ENCODE assay signal across 11 mouse cellular contexts in genomic region chr19:46620016-46620808, GRCm38 (mm10). TPM values are rescaled to one million over a fixed set of nuclear protein-coding genes. Genes with fewer than 3 reads are reported as not detected.
A peak's percentile ranks its signal among the peaks of the same experiment; 100 is the strongest.
DNase-seq lines count a peak whose midpoint lies in the region; ATAC-seq and TF ChIP-seq lines count a peak whose summit lies in the region.
"Had no signal": no experiment of that assay in that cellular context is flagged by ENCODE, and none has a peak within 500 bp of the region (broad histone marks: within the 10 kb centered on the region; RNA-seq: fewer than 3 reads in every experiment).

No protein-coding gene starts in this region.

- no peak overlapping the region for H3K4me3 ChIP-seq in heart, embryonic 13.5 days
- H3K4me3 ChIP-seq in heart, postnatal 0 days (ENCODE audit: low read depth, low read length) = no peak overlapping the region

- no peak for DNase-seq in heart, postnatal 4 days
- DNase-seq in thymus, postnatal 0 days (ENCODE audit: low spot score) = peak; percentile 73
- no peak for DNase-seq in thymus, adult 18-20 months
- peak; percentile 53 for DNase-seq in heart, postnatal 0 days (ENCODE audit: low spot score)
- DNase-seq in telencephalon, adult 2 months (ENCODE audit: low read depth, low spot score) = peak; percentile 79
- DNase-seq in gastrocnemius, adult 18-20 months (ENCODE audit: low spot score) = no peak
- no peak for DNase-seq in kidney, adult 9 months

- TF ChIP-seq CTCF in heart, postnatal 0 days (IDR thresholded peaks at IDR 0.05; ENCODE audit: low read depth) = no peak

- ATAC-seq in heart, embryonic 13.5 days (ENCODE audit: extremely low read depth, insufficient number of reproducible peaks, low FRiP score, low TSS enrichment) = no peak
- no peak for ATAC-seq in heart, postnatal 0 days (ENCODE audit: insufficient read depth, low read depth)
- ATAC-seq: hindbrain, embryonic 16.5 days had no signal

- peak overlapping the region; percentile 42 for H3K4me2 ChIP-seq in heart, embryonic 13.5 days
- peak overlapping the region; percentile 4; the same call in 1 of the 2 replicates for H3K4me2 ChIP-seq in heart, postnatal 0 days (ENCODE audit: low read depth, low read length)

- no peak for TF ChIP-seq EP300 in heart, postnatal 0 days (IDR thresholded peaks at IDR 0.05; ENCODE audit: low read depth)

- H3K9me3 ChIP-seq in heart, embryonic 13.5 days = no peaks in the 10 kb centered on the region
- H3K9me3 ChIP-seq in heart, postnatal 0 days (replicated peaks; ENCODE audit: control insufficient read depth, low read length) = no peaks in the 10 kb centered on the region

- H3K4me1 ChIP-seq in heart, embryonic 13.5 days = peaks cover 98% of the 10 kb centered on the region
- H3K4me1 ChIP-seq in heart, postnatal 0 days (ENCODE audit: control insufficient read depth, insufficient read depth) = peaks cover 79% of the 10 kb centered on the region

- H3K36me3 ChIP-seq in heart, embryonic 13.5 days = peaks cover 6% of the 10 kb centered on the region
- H3K36me3 ChIP-seq in heart, postnatal 0 days (replicated peaks; ENCODE audit: control insufficient read depth, insufficient read depth, low read length) = no peaks in the 10 kb centered on the region

- H3K27ac ChIP-seq in heart, embryonic 13.5 days (replicated peaks) = peak overlapping the region; percentile 98
- H3K27ac ChIP-seq in heart, postnatal 0 days (ENCODE audit: low read depth) = peak overlapping the region; percentile 74
- H3K27ac ChIP-seq: macrophage had no signal

- WGBS in heart, embryonic 13.5 days = 41% methylated on average over 14 of the region's 14 CpGs
- WGBS in heart, postnatal 0 days = 30% methylated on average over 14 of the region's 14 CpGs

- H3K9ac ChIP-seq in heart, embryonic 13.5 days = peak overlapping the region; percentile 37
- 0 out of 2 replicates have a peak overlapping the region, but pooled peaks have one; percentile 0 for H3K9ac ChIP-seq in heart, postnatal 0 days (replicated peaks; ENCODE audit: low read depth, low read length)

- H3K27me3 ChIP-seq in heart, embryonic 13.5 days (replicated peaks) = no peaks in the 10 kb centered on the region
- no peaks in the 10 kb centered on the region for H3K27me3 ChIP-seq in heart, postnatal 0 days (ENCODE audit: control insufficient read depth, insufficient read depth, low read length)

RNA-seq across cellular contexts. Expression of gene Wbp1l, which starts 21.3 kb away (rescaled TPM):
- polyA plus RNA-seq in heart, embryonic 13.5 days (2015; fragmentation: Nextera tagmentation; extraction: Ambion mirVana) = 41.6 and 42.0 TPM in 2 replicates
- 10 to 100 TPM; 60.5 to 61.2 TPM for total RNA-seq in heart, postnatal 4 days (2021)
- 29.9 and 37.8 TPM in 2 replicates for polyA plus RNA-seq in thymus, postnatal 0 days (2015; fragmentation: Nextera tagmentation; extraction: Ambion mirVana)
- 72.8 and 89.7 TPM in 2 replicates for total RNA-seq in heart, postnatal 0 days (2014; rRNA removed; ENCODE audit: low replicate concordance)
- 34.4 and 36.4 TPM in 2 replicates for polyA plus RNA-seq in heart, postnatal 0 days (2015; fragmentation: Nextera tagmentation; extraction: Ambion mirVana)
- 100 to 1,000 TPM in 1 of 2 experiments, 10 to 100 TPM in 1; 66.2 to 116 TPM for total RNA-seq in gastrocnemius, adult 18-20 months (2021)

RNA-seq across cellular contexts. Expression of gene Sfxn2, which starts 47.0 kb away (rescaled TPM):
- polyA plus RNA-seq in heart, embryonic 13.5 days (2015; fragmentation: Nextera tagmentation; extraction: Ambion mirVana) = 8.1 and 9.1 TPM in 2 replicates
- total RNA-seq in heart, postnatal 4 days (2021) = 1 to 10 TPM; 4.6 to 6.4 TPM
- 13.9 and 16.9 TPM in 2 replicates for polyA plus RNA-seq in thymus, postnatal 0 days (2015; fragmentation: Nextera tagmentation; extraction: Ambion mirVana)
- 4.2 and 5.9 TPM in 2 replicates for total RNA-seq in heart, postnatal 0 days (2014; rRNA removed; ENCODE audit: low replicate concordance)
- polyA plus RNA-seq in heart, postnatal 0 days (2015; fragmentation: Nextera tagmentation; extraction: Ambion mirVana) = 4.6 and 5.1 TPM in 2 replicates
- 1 to 10 TPM; 2.2 to 3.8 TPM for total RNA-seq in gastrocnemius, adult 18-20 months (2021)

RNA-seq across cellular contexts. Expression of gene Arl3, which starts 47.2 kb away (rescaled TPM):
- polyA plus RNA-seq in heart, embryonic 13.5 days (2015; fragmentation: Nextera tagmentation; extraction: Ambion mirVana) = 82.1 and 97.1 TPM in 2 replicates
- total RNA-seq in heart, postnatal 4 days (2021) = 10 to 100 TPM; 29.6 to 31.1 TPM
- polyA plus RNA-seq in thymus, postnatal 0 days (2015; fragmentation: Nextera tagmentation; extraction: Ambion mirVana) = 47.5 and 52.3 TPM in 2 replicates
- 37.2 and 38.2 TPM in 2 replicates for total RNA-seq in heart, postnatal 0 days (2014; rRNA removed; ENCODE audit: low replicate concordance)
- 79.5 and 80.6 TPM in 2 replicates for polyA plus RNA-seq in heart, postnatal 0 days (2015; fragmentation: Nextera tagmentation; extraction: Ambion mirVana)
- total RNA-seq in gastrocnemius, adult 18-20 months (2021) = 10 to 100 TPM; 79.9 to 86.2 TPM

RNA-seq across cellular contexts. Expression of gene Cyp17a1, which starts 52.8 kb away (rescaled TPM):
- 1.1 and 1.6 TPM in 2 replicates for polyA plus RNA-seq in heart, embryonic 13.5 days (2015; fragmentation: Nextera tagmentation; extraction: Ambion mirVana)
- under 1 TPM in 1 of 2 experiments, not detected in 1; 0.23 TPM for total RNA-seq in heart, postnatal 4 days (2021)
- 0.09 and 0.44 TPM in 2 replicates for polyA plus RNA-seq in thymus, postnatal 0 days (2015; fragmentation: Nextera tagmentation; extraction: Ambion mirVana)
- total RNA-seq in heart, postnatal 0 days (2014; rRNA removed; ENCODE audit: low replicate concordance) = 0.08 and 3.9 TPM in 2 replicates
- polyA plus RNA-seq in heart, postnatal 0 days (2015; fragmentation: Nextera tagmentation; extraction: Ambion mirVana) = 0.68 and 0.88 TPM in 2 replicates
- total RNA-seq in gastrocnemius, adult 18-20 months (2021) = not detected
- total RNA-seq: common myeloid progenitor, adult 5-6 weeks had no signal
- polyA plus RNA-seq: hindbrain, embryonic 16.5 days; macrophage had no signal

Comparison
In these comparisons a context has a peak if more than half of its experiments do, and no peak if none do; other contexts are left out.
1. DNase-seq: peak in thymus, postnatal 0 days (single experiment), heart, postnatal 0 days (single experiment) and telencephalon, adult 2 months (single experiment); none in heart, postnatal 4 days (single experiment), thymus, adult 18-20 months (0 of 2), gastrocnemius, adult 18-20 months (single experiment) and kidney, adult 9 months (single experiment).